9 mouse cellular contexts compared by ENCODE assay signal in the genomic region with DNA sequence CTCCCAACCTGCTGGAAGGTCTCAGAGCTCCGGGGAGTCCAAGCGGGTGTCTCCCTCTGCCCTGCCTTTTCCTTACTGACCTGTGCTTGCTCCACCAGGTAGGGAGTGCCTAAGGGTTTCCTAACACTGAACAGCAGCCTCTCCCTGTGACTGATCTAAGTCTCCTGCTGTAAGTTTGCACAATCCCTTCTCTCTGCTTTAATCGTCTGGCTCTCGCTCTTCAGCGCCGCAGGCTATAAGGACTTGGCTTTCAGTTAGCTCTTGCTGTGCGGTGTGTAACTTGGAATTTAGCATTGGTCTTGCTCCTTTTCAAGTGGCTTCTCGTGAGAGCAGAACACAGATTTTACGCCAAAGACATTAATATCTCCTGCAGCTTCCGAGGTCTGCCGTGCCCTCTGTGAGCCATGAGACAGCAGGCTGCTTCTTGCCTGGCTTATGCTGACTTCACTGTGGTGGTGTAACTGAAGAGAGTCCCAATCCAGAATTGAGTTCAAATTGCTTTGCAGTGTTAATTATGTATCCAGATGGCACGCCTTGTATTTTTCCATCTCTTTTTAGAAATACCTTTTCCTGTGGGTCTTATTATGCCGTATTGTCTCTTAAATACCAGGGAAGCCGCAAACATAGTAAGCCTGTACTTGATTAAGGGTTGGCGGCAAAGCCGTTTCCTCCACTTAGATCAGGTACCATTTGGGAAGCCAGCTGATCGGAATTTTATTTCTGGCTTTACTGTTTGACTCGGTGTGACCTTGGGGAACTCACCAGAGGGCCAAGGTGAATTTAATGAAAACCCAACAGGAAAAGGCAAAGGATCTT. TPM values are rescaled to one million over a fixed set of nuclear protein-coding genes. Genes with fewer than 3 reads are reported as not detected.
DNase-seq lines count a peak whose midpoint lies in the region; ATAC-seq lines count a peak whose summit lies in the region.
"Had no signal": no experiment of that assay in that cellular context is flagged by ENCODE, and none has a peak within 500 bp of the region (broad histone marks: within the 10 kb centered on the region; RNA-seq: fewer than 3 reads in every experiment).

No protein-coding gene starts in this region.

- 0 out of 2 replicates have a peak overlapping the region, but pooled peaks have one; percentile 14 for H3K27ac ChIP-seq in forebrain, embryonic 15.5 days (replicated peaks)
- H3K27ac ChIP-seq in forebrain, embryonic 16.5 days (ENCODE audit: low read length): no peak overlapping the region
- H3K27ac ChIP-seq in embryonic facial prominence, embryonic 15.5 days (replicated peaks): peak overlapping the region; percentile 6; the same call in 1 of the 2 replicates
- no peak overlapping the region for H3K27ac ChIP-seq in limb, embryonic 13.5 days
- no peak overlapping the region for H3K27ac ChIP-seq in kidney, embryonic 16.5 days (ENCODE audit: low read length)

- no peak overlapping the region for H3K4me2 ChIP-seq in forebrain, embryonic 15.5 days (replicated peaks)
- H3K4me2 ChIP-seq in forebrain, embryonic 16.5 days (ENCODE audit: low read length): no peak overlapping the region
- peak overlapping the region; percentile 0 for H3K4me2 ChIP-seq in embryonic facial prominence, embryonic 15.5 days (replicated peaks)
- H3K4me2 ChIP-seq in limb, embryonic 13.5 days (replicated peaks): peak overlapping the region; percentile 7
- H3K4me2 ChIP-seq in kidney, embryonic 16.5 days (replicated peaks; ENCODE audit: low read depth, low read length): no peak overlapping the region
- H3K4me2 ChIP-seq: midbrain, embryonic 11.5 days had no signal

- ATAC-seq in forebrain, embryonic 15.5 days (replicated peaks): no peak; the same call in 1 of the 2 replicates
- ATAC-seq in forebrain, embryonic 16.5 days: no peak
- peak; percentile 55; the same call in 1 of the 2 replicates for ATAC-seq in embryonic facial prominence, embryonic 15.5 days (ENCODE audit: insufficient number of reproducible peaks, low FRiP score, low TSS enrichment, low read depth)
- peak; percentile 42; the same call in 1 of the 2 replicates for ATAC-seq in limb, embryonic 13.5 days (ENCODE audit: low FRiP score, low read depth)
- ATAC-seq in kidney, embryonic 16.5 days (ENCODE audit: low FRiP score, low TSS enrichment): no peak

- H3K4me3 ChIP-seq in forebrain, embryonic 15.5 days: no peak overlapping the region
- no peak overlapping the region for H3K4me3 ChIP-seq in forebrain, embryonic 16.5 days (replicated peaks; ENCODE audit: low read length)
- no peak overlapping the region for H3K4me3 ChIP-seq in embryonic facial prominence, embryonic 15.5 days (replicated peaks)
- no peak overlapping the region for H3K4me3 ChIP-seq in limb, embryonic 13.5 days
- H3K4me3 ChIP-seq in kidney, embryonic 16.5 days (ENCODE audit: low read length): no peak overlapping the region

- no peaks in the 10 kb centered on the region for H3K27me3 ChIP-seq in forebrain, embryonic 15.5 days
- no peaks in the 10 kb centered on the region for H3K27me3 ChIP-seq in forebrain, embryonic 16.5 days (replicated peaks; ENCODE audit: control insufficient read depth, insufficient read depth, low read length)
- H3K27me3 ChIP-seq in embryonic facial prominence, embryonic 15.5 days: no peaks in the 10 kb centered on the region
- no peaks in the 10 kb centered on the region for H3K27me3 ChIP-seq in limb, embryonic 13.5 days
- no peaks in the 10 kb centered on the region for H3K27me3 ChIP-seq in kidney, embryonic 16.5 days (ENCODE audit: insufficient read depth, low read length)

- 73% methylated on average over 18 of the region's 18 CpGs for WGBS in forebrain, embryonic 15.5 days
- 68% methylated on average over 18 of the region's 18 CpGs for WGBS in forebrain, embryonic 16.5 days
- 28% methylated on average over 18 of the region's 18 CpGs for WGBS in embryonic facial prominence, embryonic 15.5 days
- 39% methylated on average over 18 of the region's 18 CpGs for WGBS in limb, embryonic 13.5 days
- WGBS in kidney, embryonic 16.5 days: 88% methylated on average over 18 of the region's 18 CpGs

- DNase-seq in lung, postnatal 25 days (ENCODE audit: low spot score): peak; percentile 9
- DNase-seq in lung, postnatal 14 days: no peak
- DNase-seq in adrenal gland, adult (ENCODE audit: inconsistent age in 2 of 2, low spot score in 1 of 2): no peak

- H3K36me3 ChIP-seq in forebrain, embryonic 15.5 days: peaks cover 6% of the 10 kb centered on the region
- peaks cover 5% of the 10 kb centered on the region; the same call in 1 of the 2 replicates for H3K36me3 ChIP-seq in forebrain, embryonic 16.5 days (ENCODE audit: control insufficient read depth, insufficient read depth)
- H3K36me3 ChIP-seq in embryonic facial prominence, embryonic 15.5 days: peaks cover 5% of the 10 kb centered on the region; the same call in 1 of the 2 replicates
- H3K36me3 ChIP-seq in limb, embryonic 13.5 days: peaks cover 9% of the 10 kb centered on the region
- peaks cover 3% of the 10 kb centered on the region; the same call in 1 of the 2 replicates for H3K36me3 ChIP-seq in kidney, embryonic 16.5 days (ENCODE audit: insufficient read depth, low read length)

- peaks cover 3% of the 10 kb centered on the region; the same call in 1 of the 2 replicates for H3K4me1 ChIP-seq in forebrain, embryonic 15.5 days
- H3K4me1 ChIP-seq in forebrain, embryonic 16.5 days (replicated peaks; ENCODE audit: control insufficient read depth, insufficient read depth, low read length): peaks cover 3% of the 10 kb centered on the region; the same call in 1 of the 2 replicates
- peaks cover 25% of the 10 kb centered on the region for H3K4me1 ChIP-seq in embryonic facial prominence, embryonic 15.5 days
- peaks cover 32% of the 10 kb centered on the region for H3K4me1 ChIP-seq in limb, embryonic 13.5 days
- H3K4me1 ChIP-seq in kidney, embryonic 16.5 days (ENCODE audit: insufficient read depth, low read length): no peaks in the 10 kb centered on the region; the same call in 1 of the 2 replicates

- no peak overlapping the region for H3K9ac ChIP-seq in forebrain, embryonic 15.5 days (replicated peaks)
- H3K9ac ChIP-seq in forebrain, embryonic 16.5 days (replicated peaks; ENCODE audit: low read depth, low read length): no peak overlapping the region
- no peak overlapping the region for H3K9ac ChIP-seq in embryonic facial prominence, embryonic 15.5 days
- no peak overlapping the region for H3K9ac ChIP-seq in limb, embryonic 13.5 days
- H3K9ac ChIP-seq in kidney, embryonic 16.5 days (replicated peaks; ENCODE audit: low read length): no peak overlapping the region

- no peaks in the 10 kb centered on the region for H3K9me3 ChIP-seq in forebrain, embryonic 15.5 days
- no peaks in the 10 kb centered on the region for H3K9me3 ChIP-seq in forebrain, embryonic 16.5 days (ENCODE audit: control insufficient read depth, low read length)
- no peaks in the 10 kb centered on the region for H3K9me3 ChIP-seq in embryonic facial prominence, embryonic 15.5 days (replicated peaks)
- no peaks in the 10 kb centered on the region for H3K9me3 ChIP-seq in limb, embryonic 13.5 days
- H3K9me3 ChIP-seq in kidney, embryonic 16.5 days (ENCODE audit: low read length): no peaks in the 10 kb centered on the region

RNA-seq across cellular contexts. Expression of gene Parp11, which starts 50.4 kb away (rescaled TPM):
- polyA plus RNA-seq in forebrain, embryonic 15.5 days (2015; fragmentation: Nextera tagmentation; extraction: Ambion mirVana): 80.1 and 82.1 TPM in 2 replicates
- polyA plus RNA-seq in forebrain, embryonic 16.5 days (2015; fragmentation: Nextera tagmentation; extraction: Ambion mirVana): 83.5 and 89.7 TPM in 2 replicates
- polyA plus RNA-seq in embryonic facial prominence, embryonic 15.5 days (2015; fragmentation: Nextera tagmentation; extraction: Ambion mirVana): 24.0 and 25.7 TPM in 2 replicates
- 29.8 and 31.3 TPM in 2 replicates for polyA plus RNA-seq in limb, embryonic 13.5 days (2015; fragmentation: Nextera tagmentation; extraction: Ambion mirVana)
- 23.9 and 25.6 TPM in 2 replicates for polyA plus RNA-seq in kidney, embryonic 16.5 days (2015; fragmentation: Nextera tagmentation; extraction: Ambion mirVana)

Comparison
In these comparisons a context has a peak if more than half of its experiments do, and no peak if none do; other contexts are left out.
1. H3K27ac ChIP-seq: peak in forebrain, embryonic 15.5 days (single experiment) and embryonic facial prominence, embryonic 15.5 days (single experiment); none in forebrain, embryonic 16.5 days (single experiment), limb, embryonic 13.5 days (single experiment) and kidney, embryonic 16.5 days (single experiment).
2. ATAC-seq: peak in embryonic facial prominence, embryonic 15.5 days (single experiment) and limb, embryonic 13.5 days (single experiment); none in forebrain, embryonic 15.5 days (single experiment), forebrain, embryonic 16.5 days (single experiment) and kidney, embryonic 16.5 days (single experiment).
3. H3K4me2 ChIP-seq: peak in embryonic facial prominence, embryonic 15.5 days (single experiment) and limb, embryonic 13.5 days (single experiment); none in forebrain, embryonic 15.5 days (single experiment), forebrain, embryonic 16.5 days (single experiment) and kidney, embryonic 16.5 days (single experiment).